In genomic region chr2:113758311-113759161, GRCm38 (mm10) we compare ENCODE assay signal across 8 mouse cellular contexts. TPM values are rescaled to one million over a fixed set of nuclear protein-coding genes. Genes with fewer than 3 reads are reported as not detected.
A peak's percentile ranks its signal among the peaks of the same experiment; 100 is the strongest.
DNase-seq lines count a peak whose midpoint lies in the region; ATAC-seq and TF ChIP-seq lines count a peak whose summit lies in the region.

Grem1 (minus strand) TSS chr2:113758646.

- peak; percentile 43; the same call in 1 of the 2 replicates for ATAC-seq in heart, embryonic 11.5 days (replicated peaks; ENCODE audit: insufficient number of reproducible peaks, low FRiP score, low TSS enrichment)
- ATAC-seq in embryonic facial prominence, embryonic 13.5 days (ENCODE audit: insufficient number of reproducible peaks, insufficient read depth, low FRiP score, low TSS enrichment, low read depth) = peak; percentile 57; the same call in 1 of the 2 replicates
- ATAC-seq in intestine, embryonic 15.5 days = peak; percentile 70
- peak; percentile 46 for ATAC-seq in neural tube, embryonic 11.5 days (ENCODE audit: insufficient read depth, low FRiP score, low TSS enrichment)

- peak within 1 kb of the TSS; percentile 96 for H3K4me2 ChIP-seq in heart, embryonic 11.5 days
- H3K4me2 ChIP-seq in embryonic facial prominence, embryonic 13.5 days = peak within 1 kb of the TSS; percentile 98
- peak within 1 kb of the TSS; percentile 93 for H3K4me2 ChIP-seq in intestine, embryonic 15.5 days (replicated peaks)
- peak within 1 kb of the TSS; percentile 98 for H3K4me2 ChIP-seq in neural tube, embryonic 11.5 days (ENCODE audit: low read depth)

- under 1% methylated on average over 57 of the region's 64 CpGs for WGBS in heart, embryonic 11.5 days (ENCODE audit: insufficient replicate concordance)
- 2% methylated on average over 64 of the region's 64 CpGs for WGBS in heart, adult 2 months
- WGBS in embryonic facial prominence, embryonic 13.5 days = under 1% methylated on average over 64 of the region's 64 CpGs
- WGBS in intestine, embryonic 15.5 days = 1% methylated on average over 64 of the region's 64 CpGs
- under 1% methylated on average over 59 of the region's 64 CpGs for WGBS in neural tube, embryonic 11.5 days

- H3K27ac ChIP-seq in heart, embryonic 11.5 days (ENCODE audit: low read depth, low read length) = no peak within 1 kb of the TSS
- H3K27ac ChIP-seq in heart, adult 2 months = no peak within 1 kb of the TSS
- no peak within 1 kb of the TSS for H3K27ac ChIP-seq in embryonic facial prominence, embryonic 13.5 days
- peak within 1 kb of the TSS; percentile 32; the same call in 1 of the 2 replicates for H3K27ac ChIP-seq in intestine, embryonic 15.5 days
- H3K27ac ChIP-seq in neural tube, embryonic 11.5 days (ENCODE audit: low read depth, low read length) = no peak within 1 kb of the TSS

- intact Hi-C loops in heart, adult 2 months (cut with DNase I) = no loop called here

- TF ChIP-seq EP300 in heart, adult 2 months (IDR thresholded peaks at IDR 0.05; ENCODE audit: insufficient read depth, low read depth, low read length) = no peak

- peaks cover 5% of the 10 kb centered on the region for H3K4me1 ChIP-seq in heart, embryonic 11.5 days (ENCODE audit: control insufficient read depth, insufficient read depth, low read length)
- no peaks in the 10 kb centered on the region for H3K4me1 ChIP-seq in heart, adult 2 months (ENCODE audit: control insufficient read depth, insufficient read depth, low read length)
- peaks cover 30% of the 10 kb centered on the region for H3K4me1 ChIP-seq in embryonic facial prominence, embryonic 13.5 days
- H3K4me1 ChIP-seq in intestine, embryonic 15.5 days (replicated peaks) = peaks cover 17% of the 10 kb centered on the region
- no peaks in the 10 kb centered on the region for H3K4me1 ChIP-seq in neural tube, embryonic 11.5 days (ENCODE audit: control insufficient read depth, insufficient read depth, low read length)

- H3K9me3 ChIP-seq in heart, embryonic 11.5 days (replicated peaks; ENCODE audit: control insufficient read depth, low read length) = no peaks in the 10 kb centered on the region
- no peaks in the 10 kb centered on the region for H3K9me3 ChIP-seq in embryonic facial prominence, embryonic 13.5 days
- no peaks in the 10 kb centered on the region for H3K9me3 ChIP-seq in intestine, embryonic 15.5 days
- no peaks in the 10 kb centered on the region for H3K9me3 ChIP-seq in neural tube, embryonic 11.5 days (ENCODE audit: control insufficient read depth, low read length)

- TF ChIP-seq CTCF in heart, adult 2 months (IDR thresholded peaks at IDR 0.05) = no peak

- no peaks in the 10 kb centered on the region for H3K36me3 ChIP-seq in heart, embryonic 11.5 days (ENCODE audit: control insufficient read depth, insufficient read depth, low read length)
- no peaks in the 10 kb centered on the region for H3K36me3 ChIP-seq in heart, adult 2 months (ENCODE audit: control insufficient read depth, insufficient read depth, low read length)
- no peaks in the 10 kb centered on the region for H3K36me3 ChIP-seq in embryonic facial prominence, embryonic 13.5 days
- no peaks in the 10 kb centered on the region for H3K36me3 ChIP-seq in intestine, embryonic 15.5 days
- H3K36me3 ChIP-seq in neural tube, embryonic 11.5 days (ENCODE audit: control insufficient read depth, insufficient read depth, low read length) = no peaks in the 10 kb centered on the region

- peak within 1 kb of the TSS; percentile 57 for H3K4me3 ChIP-seq in heart, embryonic 11.5 days (ENCODE audit: low read depth, low read length)
- no peak within 1 kb of the TSS; the same call in 1 of the 2 replicates for H3K4me3 ChIP-seq in heart, adult 2 months
- H3K4me3 ChIP-seq in embryonic facial prominence, embryonic 13.5 days = peak within 1 kb of the TSS; percentile 58
- peak within 1 kb of the TSS; percentile 48 for H3K4me3 ChIP-seq in intestine, embryonic 15.5 days (replicated peaks)
- peak within 1 kb of the TSS; percentile 57 for H3K4me3 ChIP-seq in neural tube, embryonic 11.5 days (ENCODE audit: low read depth, low read length)

- DNase-seq in heart, adult 2 months = no peak
- DNase-seq in ES-CJ7 (ENCODE audit: low read depth, low spot score) = peak; percentile 19
- DNase-seq in neural tube, embryonic 11.5 days (ENCODE audit: low spot score) = peak; percentile 60
- DNase-seq in urinary bladder, postnatal 4 days (ENCODE audit: low spot score in 2 of 2) = no peak
- no peak for DNase-seq in layer of hippocampus, adult 8-10 months (ENCODE audit: low spot score in 2 of 2)

- H3K79me2 ChIP-seq in heart, adult 2 months (replicated peaks; ENCODE audit: control insufficient read depth, insufficient read depth, low read length) = no peaks in the 10 kb centered on the region

- H3K9ac ChIP-seq in heart, embryonic 11.5 days (ENCODE audit: low read depth, low read length) = 0 out of 2 replicates have a peak within 1 kb of the TSS, but pooled peaks have one; percentile 22
- H3K9ac ChIP-seq in heart, adult 2 months (ENCODE audit: low read depth, low read length) = no peak within 1 kb of the TSS
- H3K9ac ChIP-seq in embryonic facial prominence, embryonic 13.5 days = peak within 1 kb of the TSS; percentile 65
- H3K9ac ChIP-seq in intestine, embryonic 15.5 days = peak within 1 kb of the TSS; percentile 44
- peak within 1 kb of the TSS; percentile 56 for H3K9ac ChIP-seq in neural tube, embryonic 11.5 days (ENCODE audit: low read length)

- no peak for TF ChIP-seq POLR2A in heart, adult 2 months (IDR thresholded peaks at IDR 0.05; ENCODE audit: insufficient read depth, low read depth, low read length)

- peaks cover 50% of the 10 kb centered on the region for H3K27me3 ChIP-seq in heart, embryonic 11.5 days (ENCODE audit: control insufficient read depth, insufficient read depth, low read length)
- peaks cover 10% of the 10 kb centered on the region; the same call in 1 of the 2 replicates for H3K27me3 ChIP-seq in heart, adult 2 months (ENCODE audit: control insufficient read depth, insufficient read depth, low read length)
- peaks cover 61% of the 10 kb centered on the region for H3K27me3 ChIP-seq in embryonic facial prominence, embryonic 13.5 days
- peaks cover 29% of the 10 kb centered on the region for H3K27me3 ChIP-seq in intestine, embryonic 15.5 days (replicated peaks)
- peaks cover 36% of the 10 kb centered on the region for H3K27me3 ChIP-seq in neural tube, embryonic 11.5 days (ENCODE audit: control insufficient read depth, insufficient read depth, low read length)

RNA-seq across cellular contexts. Expression of gene Grem1, which starts in this region (rescaled TPM):
- polyA plus RNA-seq in heart, embryonic 11.5 days (2014; fragmentation: Nextera tagmentation; extraction: Ambion mirVana) = 0.13 and 0.37 TPM in 2 replicates
- total RNA-seq in heart, adult 2 months (2021) = not detected
- 0.33 TPM in 1 of 2 replicates, not detected in the other for polyA plus RNA-seq in heart, adult 2 months (2012; rRNA removed)
- 1.9 and 2.2 TPM in 2 replicates for polyA plus RNA-seq in embryonic facial prominence, embryonic 13.5 days (2015; fragmentation: Nextera tagmentation; extraction: Ambion mirVana)
- polyA plus RNA-seq in intestine, embryonic 15.5 days (2015; fragmentation: Nextera tagmentation; extraction: Ambion mirVana) = 8.1 and 9.0 TPM in 2 replicates
- polyA plus RNA-seq in neural tube, embryonic 11.5 days (2014; fragmentation: Nextera tagmentation; extraction: Ambion mirVana) = 0.85 and 1.6 TPM in 2 replicates
- 1 to 10 TPM; 3.2 to 7.3 (median 4.8) TPM for total RNA-seq in layer of hippocampus, adult 8-10 months (2022)

Comparison
In these comparisons a context has a peak if more than half of its experiments do, and no peak if none do; other contexts are left out.
1. RNA of gene Grem1 (total RNA-seq): 3.2 to 7.3 TPM in layer of hippocampus, adult 8-10 months; not detected in heart, adult 2 months; every median in the first group is over 4 times any median in the second.
2. Peak in ATAC-seq, H3K4me3 ChIP-seq, H3K9ac ChIP-seq and H3K4me2 ChIP-seq in heart, embryonic 11.5 days; RNA of the gene not detected or under 1 TPM.
3. DNase-seq: peak in ES-CJ7 (single experiment) and neural tube, embryonic 11.5 days (single experiment); none in heart, adult 2 months (0 of 2), urinary bladder, postnatal 4 days (0 of 2) and layer of hippocampus, adult 8-10 months (0 of 2).
4. Peak in every context shown above with its lines, with median percentiles within 50 percentile points of each other: ATAC-seq and H3K4me2 ChIP-seq.